In the genomic region with DNA sequence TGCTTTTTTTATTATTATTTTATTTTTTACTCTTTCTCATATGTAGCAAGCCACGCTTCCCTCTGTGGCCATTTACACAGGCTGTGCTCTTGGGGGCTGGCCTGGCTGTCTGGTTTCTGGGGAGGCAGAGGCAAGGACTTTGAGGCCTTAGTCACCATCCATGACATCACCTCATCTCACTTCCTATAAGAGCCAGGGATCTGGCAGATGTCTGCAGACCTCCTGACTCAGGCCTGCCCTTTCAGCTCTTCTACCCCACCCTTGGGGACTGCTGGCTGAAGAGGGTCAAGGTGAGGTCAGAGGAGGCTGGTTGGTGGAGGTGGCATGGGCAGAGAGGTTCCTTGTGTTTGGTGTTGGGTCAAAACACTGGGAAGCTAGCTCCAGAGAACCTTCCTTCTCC, we compare ENCODE assay signal across 25 mouse cellular contexts. TPM values are rescaled to one million over a fixed set of nuclear protein-coding genes. Genes with fewer than 3 reads are reported as not detected.
DNase-seq lines count a peak whose midpoint lies in the region; ATAC-seq and TF ChIP-seq lines count a peak whose summit lies in the region.
"Had no signal": no experiment of that assay in that cellular context is flagged by ENCODE, and none has a peak within 500 bp of the region (broad histone marks: within the 10 kb centered on the region; RNA-seq: fewer than 3 reads in every experiment).

No protein-coding gene starts in this region.

- no peaks in the 10 kb centered on the region for H3K27me3 ChIP-seq in lung, postnatal 0 days (replicated peaks; ENCODE audit: insufficient read depth, low read length)
- H3K27me3 ChIP-seq in midbrain, embryonic 13.5 days = no peaks in the 10 kb centered on the region
- H3K27me3 ChIP-seq: embryonic facial prominence, embryonic 15.5 days; forebrain, embryonic 13.5 days had no signal

- no peaks in the 10 kb centered on the region for H3K9me3 ChIP-seq in lung, postnatal 0 days (ENCODE audit: low read length)
- 0 out of 2 replicates have a peak, but pooled peaks cover 6% of the 10 kb centered on the region for H3K9me3 ChIP-seq in midbrain, embryonic 13.5 days
- H3K9me3 ChIP-seq: embryonic facial prominence, embryonic 15.5 days had no signal

- no peaks in the 10 kb centered on the region for H3K79me2 ChIP-seq in macrophage (ENCODE audit: inconsistent target)

- no peak overlapping the region for H3K27ac ChIP-seq in lung, postnatal 0 days (ENCODE audit: low read length)
- peak overlapping the region; percentile 25 for H3K27ac ChIP-seq in macrophage
- no peak overlapping the region for H3K27ac ChIP-seq in midbrain, embryonic 13.5 days
- H3K27ac ChIP-seq: embryonic facial prominence, embryonic 15.5 days; forebrain, embryonic 13.5 days; hindbrain, embryonic 14.5 days; midbrain, embryonic 10.5 days had no signal

- TF ChIP-seq EP300 in lung, postnatal 0 days (IDR thresholded peaks at IDR 0.05) = no peak

- no peak overlapping the region for H3K4me2 ChIP-seq in lung, postnatal 0 days (replicated peaks; ENCODE audit: low read depth, low read length)
- H3K4me2 ChIP-seq in midbrain, embryonic 13.5 days (replicated peaks) = no peak overlapping the region
- H3K4me2 ChIP-seq: embryonic facial prominence, embryonic 15.5 days; forebrain, embryonic 13.5 days; hindbrain, embryonic 14.5 days; lung, embryonic 14.5 days had no signal

- H3K36me3 ChIP-seq in lung, postnatal 0 days (ENCODE audit: insufficient read depth, low read length) = no peaks in the 10 kb centered on the region
- H3K36me3 ChIP-seq in macrophage (ENCODE audit: inconsistent target) = no peaks in the 10 kb centered on the region
- H3K36me3 ChIP-seq in midbrain, embryonic 13.5 days = peaks cover 74% of the 10 kb centered on the region

- no peaks in the 10 kb centered on the region for H3K4me1 ChIP-seq in lung, postnatal 0 days (ENCODE audit: insufficient read depth, low read depth, low read length)
- peaks cover 18% of the 10 kb centered on the region for H3K4me1 ChIP-seq in midbrain, embryonic 13.5 days (replicated peaks)

- H3K4me3 ChIP-seq in lung, postnatal 0 days (ENCODE audit: low read depth, low read length) = no peak overlapping the region
- no peak overlapping the region for H3K4me3 ChIP-seq in macrophage (ENCODE audit: inconsistent target)
- no peak overlapping the region for H3K4me3 ChIP-seq in midbrain, embryonic 13.5 days (replicated peaks)
- H3K4me3 ChIP-seq: embryonic facial prominence, embryonic 15.5 days; forebrain, embryonic 13.5 days; midbrain, embryonic 10.5 days had no signal

- H3K9ac ChIP-seq in lung, postnatal 0 days (replicated peaks; ENCODE audit: low read depth) = no peak overlapping the region
- no peak overlapping the region for H3K9ac ChIP-seq in midbrain, embryonic 13.5 days (replicated peaks)
- H3K9ac ChIP-seq: embryonic facial prominence, embryonic 15.5 days; forebrain, embryonic 13.5 days; hindbrain, embryonic 14.5 days; lung, embryonic 14.5 days had no signal

- peak; percentile 67 to 69 for DNase-seq in adrenal gland, adult (ENCODE audit: inconsistent age in 2 of 2, low spot score in 1 of 2)
- DNase-seq in adrenal gland, postnatal 25 days = no peak
- DNase-seq in lung, postnatal 0 days (ENCODE audit: low spot score) = no peak
- no peak for DNase-seq in lung, postnatal 36 days
- DNase-seq in right cerebral cortex, postnatal 4 days = no peak
- no peak for DNase-seq in embryo, embryonic 10.5 days (ENCODE audit: low spot score)
- DNase-seq: kidney, adult 8-10 months; lung, embryonic 14.5 days; right cerebral cortex, postnatal 25 days; thymus, adult 2 months had no signal

- TF ChIP-seq CTCF in lung, postnatal 0 days (IDR thresholded peaks at IDR 0.05) = no peak

- WGBS in lung, postnatal 0 days = 75% methylated on average over 1 of the region's 1 CpGs
- 60% methylated on average over 1 of the region's 1 CpGs for WGBS in macrophage (ENCODE audit: missing documents)
- 94% methylated on average over 1 of the region's 1 CpGs for WGBS in midbrain, embryonic 13.5 days

- peak; percentile 26 for ATAC-seq in lung, postnatal 0 days
- no peak for ATAC-seq in midbrain, embryonic 13.5 days
- ATAC-seq: forebrain, embryonic 13.5 days had no signal

RNA-seq across cellular contexts. Expression of a gene that starts 15.9 kb away (rescaled TPM):
- total RNA-seq in adrenal gland, postnatal 25 days (2021) = 4.3 and 5.6 TPM in 2 replicates
- polyA plus RNA-seq in lung, postnatal 0 days (2015; fragmentation: Nextera tagmentation; extraction: Ambion mirVana) = 9.0 and 10.9 TPM in 2 replicates
- 10 to 100 TPM in 8 of 26 experiments, 1 to 10 TPM in 13, under 1 TPM in 3, not detected in 2; 0.25 to 22.1 (median 4.6) TPM for total RNA-seq in macrophage (2018; cell fraction: chromatin; rRNA removed)
- 1 to 10 TPM in 15 of 26 experiments, under 1 TPM in 11; 0.12 to 7.0 (median 1.1) TPM for total RNA-seq in macrophage (2018; cell fraction: cytosol; rRNA removed)
- total RNA-seq in macrophage (2018; cell fraction: nucleus; rRNA removed) = 10 to 100 TPM in 4 of 26 experiments, 1 to 10 TPM in 18, under 1 TPM in 2, not detected in 2; 0.24 to 15.2 (median 4.0) TPM
- polyA plus RNA-seq in macrophage (2018) = 0.13 to 0.30 TPM in 2 of 3 replicates, not detected in the other
- polyA plus RNA-seq in midbrain, embryonic 13.5 days (2015; fragmentation: Nextera tagmentation; extraction: Ambion mirVana) = 31.3 and 40.6 TPM in 2 replicates

RNA-seq across cellular contexts. Expression of a gene that starts 31.8 kb away (rescaled TPM):
- 2.1 and 3.8 TPM in 2 replicates for total RNA-seq in adrenal gland, postnatal 25 days (2021)
- polyA plus RNA-seq in lung, postnatal 0 days (2015; fragmentation: Nextera tagmentation; extraction: Ambion mirVana) = 4.2 and 5.2 TPM in 2 replicates
- 1 to 10 TPM in 23 of 26 experiments, under 1 TPM in 2, not detected in 1; 0.98 to 7.4 (median 3.3) TPM for total RNA-seq in macrophage (2018; cell fraction: chromatin; rRNA removed)
- total RNA-seq in macrophage (2018; cell fraction: cytosol; rRNA removed) = 1 to 10 TPM; 1.5 to 4.2 (median 2.3) TPM
- total RNA-seq in macrophage (2018; cell fraction: nucleus; rRNA removed) = 1 to 10 TPM; 1.6 to 8.4 (median 3.4) TPM
- 1.6 to 3.8 TPM (median 2.3 TPM) in 3 replicates for polyA plus RNA-seq in macrophage (2018)
- polyA plus RNA-seq in midbrain, embryonic 13.5 days (2015; fragmentation: Nextera tagmentation; extraction: Ambion mirVana) = 10.3 and 10.9 TPM in 2 replicates

RNA-seq across cellular contexts. Expression of a gene that starts 39.7 kb away (rescaled TPM):
- not detected in 2 replicates for total RNA-seq in adrenal gland, postnatal 25 days (2021)
- not detected in 2 replicates for polyA plus RNA-seq in lung, postnatal 0 days (2015; fragmentation: Nextera tagmentation; extraction: Ambion mirVana)
- not detected for total RNA-seq in macrophage (2018; cell fraction: chromatin; rRNA removed)
- not detected for total RNA-seq in macrophage (2018; cell fraction: cytosol; rRNA removed)
- not detected for total RNA-seq in macrophage (2018; cell fraction: nucleus; rRNA removed)
- not detected in 3 replicates for polyA plus RNA-seq in macrophage (2018)
- polyA plus RNA-seq in midbrain, embryonic 13.5 days (2015; fragmentation: Nextera tagmentation; extraction: Ambion mirVana) = not detected in 2 replicates
- total RNA-seq: common myeloid progenitor, adult 5-6 weeks; ES-E14; gastrocnemius, postnatal 4 days; layer of hippocampus, postnatal 25 days; left cerebral cortex, postnatal 25 days; liver, adult 2 months had no signal
- polyA plus RNA-seq: cerebellum, adult 2 months; embryonic facial prominence, embryonic 15.5 days; forebrain, embryonic 13.5 days; heart, embryonic 16.5 days; hindbrain, embryonic 14.5 days; large intestine, adult 2 months; liver, adult 2 months; lung, embryonic 14.5 days; midbrain, embryonic 10.5 days had no signal

Comparison
In these comparisons a context has a peak if more than half of its experiments do, and no peak if none do; other contexts are left out.
1. DNase-seq: peak in adrenal gland, adult (2 of 2); none in adrenal gland, postnatal 25 days (single experiment), lung, postnatal 0 days (single experiment), lung, postnatal 36 days (single experiment), right cerebral cortex, postnatal 4 days (single experiment) and embryo, embryonic 10.5 days (single experiment).